Mouse (Mus musculus) ES-Bruce4 (cell line): ENCODE results near the gene Cenpb.

Experiments used
- CTCF ChIP-seq: IDR thresholded peaks from one replicate; pipeline ENCODE4 v1.8.1; 2011; ENCODE audit warnings: low read depth, low read length
- EP300 ChIP-seq: IDR thresholded peaks from 2 replicates; pipeline ENCODE4 v1.6.1; 2011; ENCODE audit warnings: low read depth, low read length; ENCODE audit not compliant: insufficient read depth
- POLR2A ChIP-seq: IDR thresholded peaks from one replicate; pipeline ENCODE4 v1.8.1; 2011; ENCODE audit warnings: low read length; ENCODE audit not compliant: insufficient read depth

GRCm38 (mm10) chr2:131178828-131179245 is 1.0 kb downstream of the Cenpb start:
- TF ChIP-seq CTCF (no peak), EP300 (no peak), POLR2A (no peak)
